Mouse (Mus musculus): Measurements from ENCODE around the gene Fam20c.

DNA sequence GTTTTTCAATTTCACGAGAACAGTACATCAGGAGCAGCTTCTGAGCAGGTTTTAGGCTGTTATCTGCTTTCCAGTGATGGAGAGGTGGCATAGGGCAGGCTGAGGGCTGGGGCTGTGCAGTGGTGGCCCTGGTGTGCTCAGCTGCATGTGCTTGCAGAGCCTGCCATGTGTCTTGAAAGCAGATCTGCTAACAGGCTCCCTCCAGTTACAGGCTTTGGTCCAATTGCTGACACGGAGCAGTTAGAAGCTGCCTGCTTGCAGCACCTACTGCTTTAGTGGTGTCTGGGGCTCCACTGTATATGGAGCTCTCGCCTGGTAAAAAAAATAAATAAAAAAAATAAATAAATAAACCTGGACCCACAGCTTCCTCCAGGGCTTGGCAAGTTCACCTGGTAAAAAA, 4.2 kb downstream of the Fam20c start:
- no peak for TF ChIP-seq POLR2A (IDR thresholded peaks at IDR 0.05; ENCODE audit: borderline replicate concordance, extremely low read depth, low read depth, low read length)
- no peak for TF ChIP-seq CTCF (IDR thresholded peaks at IDR 0.05; ENCODE audit: insufficient read depth, low read length)

Data from lung, adult 2 months (tissue).